Mouse (Mus musculus) neural tube, postnatal 0 days (tissue): Measurements from ENCODE around the gene Satl1. TPM values are rescaled to one million over a fixed set of nuclear protein-coding genes. Genes with fewer than 3 reads are reported as not detected.

ENCODE experiments used
- polyA plus RNA-seq: library from polyadenylated mRNA; unstranded; fragments of >200 nt; fragmentation: Nextera tagmentation; extraction: Ambion mirVana; gene quantifications from 2 replicates; pipeline ENCODE4 v1.2.1, GENCODE M21; 2015

Satl1 gene
- polyA plus RNA-seq: not detected in 2 replicates

GRCm38 (mm10) chrX:112406679-112407078, at the start of gene Satl1:
Satl1 (minus strand) TSS chrX:112406779.

Other genes with a start within 250 kb of the Satl1 start
- gene 4933403O08Rik, start 167.7 kb downstream of the Satl1 start, polyA plus RNA-seq: 0.15 TPM in 1 of 2 replicates, not detected in the other
- gene Apool, start 95.4 kb downstream of the Satl1 start, polyA plus RNA-seq: 11.7 and 13.9 TPM in 2 replicates
- gene 2010106E10Rik, start 88.5 kb upstream of the Satl1 start, polyA plus RNA-seq: 0.18 TPM in 1 of 2 replicates, not detected in the other
- gene Zfp711, start 193.7 kb upstream of the Satl1 start, polyA plus RNA-seq: 20.3 and 22.7 TPM in 2 replicates